Mouse (Mus musculus) intestine, embryonic 14.5 days (tissue): ENCODE data around the gene Hipk4. TPM values are rescaled to one million over a fixed set of nuclear protein-coding genes. Genes with fewer than 3 reads are reported as not detected.

ENCODE experiments used
- ATAC-seq: fragments of 200-750 bp; cut with Nextera tagmentation; replicated peaks from 2 replicates; pipeline ENCODE4 v1.8.0; 2017; ENCODE audit warnings: low read depth, moderate number of reproducible peaks, moderate TSS enrichment, moderate library complexity; ENCODE audit not compliant: low FRiP score, low TSS enrichment
- DNase-seq: peaks from one replicate; pipeline ENCODE4 v3.0.0-alpha.2; 2018; ENCODE audit warnings: low spot score
- H3K27ac ChIP-seq: fragments of 300-500 bp; sonication (generic); 2 replicates; pipeline ENCODE4 v1.5.1; 2014; ENCODE audit warnings: low read depth, mild to moderate bottlenecking, control low read depth
- H3K27me3 ChIP-seq: fragments of 300-500 bp; sonication (generic); replicated peaks from 2 replicates; pipeline ENCODE4 v1.6.1; 2014; ENCODE audit warnings: low read length, control low read depth; ENCODE audit not compliant: control insufficient read depth, insufficient read depth
- H3K36me3 ChIP-seq: fragments of 300-500 bp; sonication (generic); 2 replicates; pipeline ENCODE4 v1.6.1; 2014; ENCODE audit warnings: low read length, control low read depth; ENCODE audit not compliant: control insufficient read depth, insufficient read depth
- H3K4me1 ChIP-seq: fragments of 300-500 bp; sonication (generic); replicated peaks from 2 replicates; pipeline ENCODE4 v1.6.1; 2014; ENCODE audit warnings: low read length, control low read depth, mixed read lengths; ENCODE audit not compliant: control insufficient read depth, insufficient read depth
- H3K4me2 ChIP-seq: fragments of 300-500 bp; sonication (generic); 2 replicates; pipeline ENCODE4 v1.6.1; 2014; ENCODE audit warnings: low read length
- H3K4me3 ChIP-seq: fragments of 300-500 bp; sonication (generic); 2 replicates; pipeline ENCODE4 v1.5.1; 2014; ENCODE audit warnings: low read depth, low read length, control low read depth, mixed read lengths
- H3K9ac ChIP-seq: fragments of 300-500 bp; sonication (generic); 2 replicates; pipeline ENCODE4 v1.6.1; 2014; ENCODE audit warnings: mild to moderate bottlenecking, low read length
- H3K9me3 ChIP-seq: fragments of 300-500 bp; sonication (generic); 2 replicates; pipeline ENCODE4 v1.6.1; 2016; ENCODE audit warnings: low read length, control low read depth; ENCODE audit not compliant: control insufficient read depth
- WGBS: fragments of 180-500 bp; shearing (Covaris S2); extraction: QIAGEN DNeasy Blood & Tissue Kit; methylation state at CpG from one replicate; pipeline ENCODE4 v1.1.7; 2014; 5-methylcytosine and 5-hydroxymethylcytosine counted together
- polyA plus RNA-seq: library from polyadenylated mRNA; unstranded; fragments of >200 nt; fragmentation: Nextera tagmentation; extraction: Ambion mirVana; gene quantifications from 2 replicates; pipeline ENCODE4 v1.2.1, GENCODE M21; 2014

Hipk4 gene
- polyA plus RNA-seq, 1 experiment from 2014 or later, result 0.83 TPM

- ATAC-seq, result no peak
These were observed 17.5 kb downstream of the Hipk4 start for GRCm38 (mm10) chr7:27540521-27540920.

GRCm38 (mm10) chr7:27540935-27541334, 17.9 kb downstream of the Hipk4 start:
- 86% methylated on average over 6 of the region's 6 CpGs for WGBS
- H3K4me2 ChIP-seq, result no peak overlapping the region

More at GRCm38 (mm10) chr7:27540521-27540920, 17.5 kb downstream of the Hipk4 start:
- Histone ChIP-seq H3K4me1 (peaks cover 12% of the 10 kb centered on the region), H3K36me3 (peaks cover 34% of the 10 kb centered on the region), H3K4me2 (no peak overlapping the region), H3K4me3 (no peak overlapping the region), H3K9ac (no peak overlapping the region), H3K27ac (no peak overlapping the region), H3K9me3 (no peaks in the 10 kb centered on the region), H3K27me3 (no peaks in the 10 kb centered on the region)
- DNase-seq, result no peak
- WGBS, result 54% methylated on average over 2 of the region's 2 CpGs

GRCm38 (mm10) chr7:27541431-27541830, 18.4 kb downstream of the Hipk4 start:
- Histone ChIP-seq H3K27ac (no peak overlapping the region), H3K9me3 (no peaks in the 10 kb centered on the region), H3K4me2 (no peak overlapping the region), H3K27me3 (no peaks in the 10 kb centered on the region), H3K36me3 (peaks cover 25% of the 10 kb centered on the region), H3K9ac (no peak overlapping the region), H3K4me3 (no peak overlapping the region), H3K4me1 (peaks cover 12% of the 10 kb centered on the region)
- DNase-seq (no peak), ATAC-seq (no peak)
- WGBS, result 77% methylated on average over 16 of the region's 16 CpGs

More at GRCm38 (mm10) chr7:27540935-27541334, 17.9 kb downstream of the Hipk4 start:
- H3K9me3 ChIP-seq, result no peaks in the 10 kb centered on the region
- H3K27me3 ChIP-seq, result no peaks in the 10 kb centered on the region
- ATAC-seq (no peak), DNase-seq (no peak)
- H3K4me3 ChIP-seq, result no peak overlapping the region
- H3K9ac ChIP-seq, result no peak overlapping the region
- H3K4me1 ChIP-seq, result peaks cover 12% of the 10 kb centered on the region
- H3K36me3 ChIP-seq, result peaks cover 30% of the 10 kb centered on the region
- H3K27ac ChIP-seq, result no peak overlapping the region

- H3K36me3 ChIP-seq, result peaks cover 21% of the 10 kb centered on the region; the same call in 1 of the 2 replicates
- H3K9ac ChIP-seq, result peak overlapping the region; percentile 40
- H3K4me3 ChIP-seq, result peak overlapping the region; percentile 40
- H3K9me3 ChIP-seq, result no peaks in the 10 kb centered on the region
- no peak overlapping the region for H3K27ac ChIP-seq
- DNase-seq (no peak), ATAC-seq (no peak)
- no peaks in the 10 kb centered on the region for H3K27me3 ChIP-seq
- peaks cover 12% of the 10 kb centered on the region for H3K4me1 ChIP-seq
- 58% methylated on average over 5 of the region's 5 CpGs for WGBS
- peak overlapping the region; percentile 85 for H3K4me2 ChIP-seq
These were observed 18.9 kb downstream of the Hipk4 start for GRCm38 (mm10) chr7:27541922-27542321.

DNA sequence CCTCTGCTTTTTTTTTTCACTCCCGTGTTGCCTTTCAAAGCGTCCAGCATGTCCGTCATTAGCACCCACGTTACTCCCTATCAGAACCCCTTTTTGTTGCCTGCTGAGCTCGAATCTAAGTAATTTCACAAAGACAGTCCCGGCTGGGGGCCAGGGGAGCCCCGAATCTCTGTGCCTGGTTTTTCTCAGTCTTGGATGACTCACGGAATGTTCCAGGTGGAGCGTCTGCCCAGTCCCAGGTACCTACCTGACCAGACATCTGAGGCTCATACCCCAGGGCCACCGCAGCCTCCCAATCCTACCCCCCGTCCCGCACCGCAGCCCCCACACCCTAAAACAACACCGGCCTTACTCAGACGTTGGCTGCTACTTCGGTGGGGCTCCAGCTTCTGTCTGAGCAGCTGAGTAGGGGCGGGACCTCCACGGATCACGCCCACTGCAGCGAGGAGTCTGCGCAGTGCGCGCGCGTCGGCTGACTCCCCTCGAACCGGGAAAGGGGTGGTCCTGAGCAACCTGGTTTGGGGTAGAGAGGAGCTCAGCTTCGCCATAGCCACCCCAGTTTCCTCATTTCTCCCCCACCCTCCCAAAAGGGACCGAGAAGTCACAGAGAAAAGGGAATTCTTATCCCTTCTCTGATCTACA, 19.4 kb downstream of the Hipk4 start:
- H3K27ac ChIP-seq, result peak overlapping the region; percentile 48; the same call in 1 of the 2 replicates
- DNase-seq (peak; percentile 84), ATAC-seq (peak; percentile 87)
- WGBS, result 2% methylated on average over 30 of the region's 30 CpGs
- H3K27me3 ChIP-seq, result no peaks in the 10 kb centered on the region
- H3K4me1 ChIP-seq, result peaks cover 12% of the 10 kb centered on the region
- H3K4me3 ChIP-seq, result peak overlapping the region; percentile 40
- H3K9ac ChIP-seq, result peak overlapping the region; percentile 40
- no peaks in the 10 kb centered on the region for H3K9me3 ChIP-seq
- H3K36me3 ChIP-seq, result peaks cover 17% of the 10 kb centered on the region; the same call in 1 of the 2 replicates
- peak overlapping the region; percentile 85 for H3K4me2 ChIP-seq

- Histone ChIP-seq H3K27me3 (no peaks in the 10 kb centered on the region), H3K27ac (peak overlapping the region; percentile 48; the same call in 1 of the 2 replicates), H3K9ac (peak overlapping the region; percentile 40), H3K4me2 (peak overlapping the region; percentile 85), H3K9me3 (no peaks in the 10 kb centered on the region), H3K4me1 (peaks cover 12% of the 10 kb centered on the region), H3K4me3 (peak overlapping the region; percentile 40), H3K36me3 (peaks cover 11% of the 10 kb centered on the region; the same call in 1 of the 2 replicates)
- WGBS, result 35% methylated on average over 6 of the region's 6 CpGs
- ATAC-seq, result 0 out of 2 replicates have a peak, but pooled peaks have one; percentile 12
- no peak for DNase-seq
These were observed 20.0 kb downstream of the Hipk4 start for GRCm38 (mm10) chr7:27543065-27543464.

DNA sequence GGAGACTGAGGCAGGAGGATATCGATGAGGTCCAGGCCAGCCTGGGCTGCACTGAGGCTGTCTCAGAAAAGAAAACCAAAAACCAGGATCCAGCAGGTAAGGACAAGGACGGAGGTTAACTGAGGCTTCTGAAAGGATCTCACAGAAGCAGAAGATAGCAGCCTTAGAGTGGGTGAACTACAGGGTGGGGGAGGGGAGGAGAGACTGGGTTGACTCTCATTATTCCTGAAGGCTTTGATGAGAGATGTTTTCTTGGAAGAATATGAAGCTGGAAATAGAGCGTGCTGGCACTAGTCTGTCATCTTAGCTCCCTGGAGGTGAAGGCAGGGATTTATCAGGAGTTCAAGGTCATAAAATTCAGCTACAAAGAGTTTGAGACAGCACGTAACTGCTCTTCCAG, 20.8 kb downstream of the Hipk4 start:
- Histone ChIP-seq H3K36me3 (peaks cover 11% of the 10 kb centered on the region; the same call in 1 of the 2 replicates), H3K9ac (no peak overlapping the region), H3K4me1 (peaks cover 12% of the 10 kb centered on the region), H3K4me3 (no peak overlapping the region), H3K9me3 (no peaks in the 10 kb centered on the region), H3K27ac (peak overlapping the region; percentile 36; the same call in 1 of the 2 replicates), H3K4me2 (no peak overlapping the region), H3K27me3 (no peaks in the 10 kb centered on the region)
- WGBS, result 79% methylated on average over 4 of the region's 4 CpGs
- no peak for ATAC-seq
- DNase-seq, result no peak

DNA sequence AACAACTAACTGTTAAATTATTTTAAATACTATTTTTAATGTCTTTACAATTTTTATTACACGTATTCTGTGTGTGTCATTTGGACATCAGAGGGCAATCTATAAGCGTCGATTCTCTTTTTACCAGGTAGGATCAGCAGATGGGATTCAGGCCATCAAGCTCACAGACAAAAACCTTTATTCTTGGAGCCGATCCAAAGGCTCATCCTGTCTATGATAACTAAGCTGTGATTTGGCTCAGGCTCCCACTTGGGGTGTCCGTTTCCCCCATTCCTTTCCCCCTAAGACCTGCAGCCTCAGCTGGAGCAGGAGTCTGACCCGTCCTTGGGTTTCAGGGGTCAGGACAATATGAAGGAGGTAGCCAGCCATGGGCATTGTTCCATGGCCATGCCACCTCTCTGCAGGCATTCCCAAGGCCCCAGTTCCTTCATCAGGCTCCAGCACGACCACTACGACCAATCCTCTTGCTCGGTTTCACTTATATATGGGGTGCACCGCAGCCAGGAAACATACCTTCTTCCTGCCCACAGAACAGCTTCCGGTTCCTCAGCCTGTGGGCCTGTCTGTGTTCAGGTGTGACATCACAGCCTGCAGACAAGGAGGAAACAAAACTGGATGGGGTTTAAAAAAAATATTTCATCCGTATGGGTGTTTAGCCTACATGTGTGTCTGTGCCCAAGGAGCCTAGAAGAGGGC, 21.8 kb downstream of the Hipk4 start:
- no peak for ATAC-seq
- no peaks in the 10 kb centered on the region for H3K27me3 ChIP-seq
- no peak overlapping the region for H3K4me2 ChIP-seq
- H3K4me1 ChIP-seq, result peaks cover 12% of the 10 kb centered on the region
- 80% methylated on average over 12 of the region's 12 CpGs for WGBS
- no peak overlapping the region for H3K27ac ChIP-seq
- H3K4me3 ChIP-seq, result no peak overlapping the region
- no peak overlapping the region for H3K9ac ChIP-seq
- H3K36me3 ChIP-seq, result 0 out of 2 replicates have a peak, but pooled peaks cover 4% of the 10 kb centered on the region
- DNase-seq, result no peak
- H3K9me3 ChIP-seq, result no peaks in the 10 kb centered on the region
